Mouse (Mus musculus) liver, embryonic 12.5 days (tissue): Measurements from ENCODE around the gene Ackr1. TPM values are rescaled to one million over a fixed set of nuclear protein-coding genes. Genes with fewer than 3 reads are reported as not detected.

Experiments used
- ATAC-seq: fragments of 200-750 bp; cut with Nextera tagmentation; 2 replicates; pipeline ENCODE4 v1.8.0; 2017; ENCODE audit warnings: moderate number of reproducible peaks, mild to moderate bottlenecking, moderate library complexity
- H3K27ac ChIP-seq: fragments of 300-500 bp; sonication (generic); 2 replicates; pipeline ENCODE4 v1.5.1; 2016; ENCODE audit warnings: mild to moderate bottlenecking
- H3K27me3 ChIP-seq: fragments of 300-500 bp; sonication (generic); replicated peaks from 2 replicates; pipeline ENCODE4 v1.6.1; 2016; ENCODE audit warnings: mild to moderate bottlenecking, moderate library complexity
- H3K36me3 ChIP-seq: fragments of 300-500 bp; sonication (generic); 2 replicates; pipeline ENCODE4 v1.6.1; 2016; ENCODE audit warnings: mild to moderate bottlenecking, moderate library complexity
- H3K4me1 ChIP-seq: fragments of 300-500 bp; sonication (generic); 2 replicates; pipeline ENCODE4 v1.6.1; 2016
- H3K4me2 ChIP-seq: fragments of 300-500 bp; sonication (generic); 2 replicates; pipeline ENCODE4 v1.6.1; 2016; ENCODE audit warnings: mild to moderate bottlenecking, moderate library complexity
- H3K4me3 ChIP-seq: fragments of 300-500 bp; sonication (generic); 2 replicates; pipeline ENCODE4 v1.5.1; 2016; ENCODE audit warnings: mild to moderate bottlenecking, moderate library complexity
- H3K9ac ChIP-seq: fragments of 300-500 bp; sonication (generic); 2 replicates; pipeline ENCODE4 v1.6.1; 2016; ENCODE audit warnings: mild to moderate bottlenecking, moderate library complexity
- H3K9me3 ChIP-seq: fragments of 300-500 bp; sonication (generic); replicated peaks from 2 replicates; pipeline ENCODE4 v1.6.1; 2016; ENCODE audit warnings: mild to moderate bottlenecking, moderate library complexity
- WGBS: fragments of 180-500 bp; shearing (Covaris S2); methylation state at CpG from one replicate; pipeline ENCODE4 v1.1.7; 2016; ENCODE audit not compliant: insufficient replicate concordance; 5-methylcytosine and 5-hydroxymethylcytosine counted together
- polyA plus RNA-seq: library from polyadenylated mRNA; unstranded; fragments of >200 nt; fragmentation: Nextera tagmentation; extraction: Ambion mirVana; gene quantifications from 2 replicates; pipeline ENCODE4 v1.2.1, GENCODE M21; 2016

Gene Ackr1
- polyA plus RNA-seq, 1 experiment from 2014 or later: 54.2 TPM

DNA sequence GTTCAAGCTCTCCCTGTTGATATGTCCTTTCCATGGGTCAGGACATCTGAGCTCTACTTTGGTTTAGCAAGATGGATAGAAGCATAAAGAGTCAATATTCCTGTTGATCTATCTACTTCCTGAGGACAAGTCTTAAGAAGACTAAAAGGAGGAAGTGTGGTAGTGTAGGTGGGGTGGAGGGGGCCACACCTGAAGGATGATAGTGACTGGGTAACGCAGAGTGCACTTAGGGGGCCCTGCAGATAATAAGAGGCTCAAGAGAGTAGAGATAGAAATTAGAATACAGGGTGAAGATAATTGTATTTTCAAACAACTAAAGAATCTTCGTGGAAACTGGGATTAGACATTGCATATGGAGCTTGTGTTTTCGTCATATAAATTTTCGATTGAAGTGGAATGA, 11.6 kb upstream of the Ackr1 start:
- ATAC-seq: no peak
- Histone ChIP-seq H3K4me2 (0 out of 2 replicates have a peak overlapping the region, but pooled peaks have one; percentile 6), H3K27ac (no peak overlapping the region), H3K4me3 (no peak overlapping the region), H3K27me3 (peaks cover 7% of the 10 kb centered on the region; the same call in 1 of the 2 replicates), H3K36me3 (no peaks in the 10 kb centered on the region), H3K9ac (peak overlapping the region; percentile 47; the same call in 1 of the 2 replicates), H3K9me3 (no peaks in the 10 kb centered on the region), H3K4me1 (peaks cover 49% of the 10 kb centered on the region)
- WGBS: 59% methylated on average over 4 of the region's 4 CpGs

GRCm38 (mm10) chr1:173343934-173344333, 10.4 kb upstream of the Ackr1 start:
- Histone ChIP-seq H3K4me2 (no peak overlapping the region), H3K4me1 (peaks cover 45% of the 10 kb centered on the region), H3K27ac (no peak overlapping the region), H3K36me3 (no peaks in the 10 kb centered on the region), H3K27me3 (peaks cover 7% of the 10 kb centered on the region; the same call in 1 of the 2 replicates), H3K9ac (no peak overlapping the region), H3K4me3 (no peak overlapping the region), H3K9me3 (no peaks in the 10 kb centered on the region)
- no peak for ATAC-seq
- 75% methylated on average over 3 of the region's 3 CpGs for WGBS

DNA sequence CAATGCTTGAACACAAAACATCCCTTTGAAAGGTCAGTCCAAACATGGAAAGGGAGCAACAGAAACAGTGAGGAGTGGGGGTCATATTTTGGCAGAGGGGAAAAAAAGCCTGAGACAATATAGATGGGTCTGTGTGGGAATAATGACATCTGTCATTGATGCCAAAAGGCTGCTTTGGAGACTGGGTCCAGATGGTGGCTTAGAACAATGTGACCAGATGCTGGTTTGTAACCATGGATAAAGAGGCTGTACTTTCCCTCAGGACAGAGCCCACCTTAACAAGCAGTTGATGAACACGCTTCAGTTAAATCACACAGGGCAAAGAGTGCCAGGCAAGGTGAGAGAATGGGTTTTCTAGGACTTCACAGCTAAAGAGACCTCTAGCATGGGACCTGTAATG, 8.9 kb upstream of the Ackr1 start:
- H3K9me3 ChIP-seq: no peaks in the 10 kb centered on the region
- H3K9ac ChIP-seq: no peak overlapping the region
- H3K4me1 ChIP-seq: peaks cover 43% of the 10 kb centered on the region
- no peak overlapping the region for H3K4me3 ChIP-seq
- 76% methylated on average over 1 of the region's 1 CpGs for WGBS
- no peak overlapping the region for H3K4me2 ChIP-seq
- H3K36me3 ChIP-seq: no peaks in the 10 kb centered on the region
- H3K27me3 ChIP-seq: peaks cover 4% of the 10 kb centered on the region; the same call in 1 of the 2 replicates
- ATAC-seq: no peak
- H3K27ac ChIP-seq: no peak overlapping the region

DNA sequence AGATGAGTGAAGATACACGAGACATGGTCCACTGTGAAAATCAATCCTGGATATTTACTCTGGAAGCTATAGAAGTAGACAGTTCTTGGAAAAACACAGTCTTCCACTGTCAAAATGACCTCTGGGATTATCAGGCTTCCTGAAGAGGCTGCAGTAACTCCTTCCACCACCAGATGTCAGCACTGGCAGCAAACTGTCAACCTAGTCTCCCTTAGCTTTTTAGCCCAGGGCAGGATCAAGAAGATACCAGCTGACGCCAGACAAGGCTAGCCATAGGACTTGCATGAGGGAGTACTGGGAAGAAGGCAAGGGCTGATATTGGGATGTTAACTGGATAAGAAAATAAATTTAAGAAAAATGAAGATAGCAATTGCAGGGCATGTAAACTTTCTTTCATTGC, 6.0 kb upstream of the Ackr1 start:
- H3K4me3 ChIP-seq: no peak overlapping the region
- peak; percentile 68 for ATAC-seq
- H3K9ac ChIP-seq: no peak overlapping the region
- no peaks in the 10 kb centered on the region for H3K9me3 ChIP-seq
- 6% methylated on average over 2 of the region's 2 CpGs for WGBS
- no peak overlapping the region for H3K27ac ChIP-seq
- no peak overlapping the region for H3K4me2 ChIP-seq
- H3K4me1 ChIP-seq: peaks cover 49% of the 10 kb centered on the region
- no peaks in the 10 kb centered on the region for H3K27me3 ChIP-seq
- no peaks in the 10 kb centered on the region for H3K36me3 ChIP-seq

GRCm38 (mm10) chr1:173337008-173337407, 3.5 kb upstream of the Ackr1 start:
- Histone ChIP-seq H3K4me2 (no peak overlapping the region), H3K36me3 (no peaks in the 10 kb centered on the region), H3K4me3 (no peak overlapping the region), H3K9me3 (no peaks in the 10 kb centered on the region), H3K4me1 (peaks cover 73% of the 10 kb centered on the region), H3K27ac (no peak overlapping the region), H3K27me3 (no peaks in the 10 kb centered on the region), H3K9ac (no peak overlapping the region)
- 91% methylated on average over 10 of the region's 10 CpGs for WGBS
- ATAC-seq: no peak

- 0 out of 2 replicates have a peak overlapping the region, but pooled peaks have one; percentile 87 for H3K9ac ChIP-seq
Observed at GRCm38 (mm10) chr1:173335903-173336302, 2.4 kb upstream of the Ackr1 start.

GRCm38 (mm10) chr1:173332418-173332817, 1.1 kb downstream of the Ackr1 start:
- peak overlapping the region; percentile 87 for H3K9ac ChIP-seq
- peaks cover 97% of the 10 kb centered on the region for H3K4me1 ChIP-seq
- no peaks in the 10 kb centered on the region for H3K9me3 ChIP-seq
- WGBS: 71% methylated on average over 5 of the region's 5 CpGs
- peak overlapping the region; percentile 73 for H3K4me2 ChIP-seq
- peak overlapping the region; percentile 97 for H3K27ac ChIP-seq
- no peak for ATAC-seq
- peaks cover 3% of the 10 kb centered on the region; the same call in 1 of the 2 replicates for H3K36me3 ChIP-seq
- H3K4me3 ChIP-seq: peak overlapping the region; percentile 67
- no peaks in the 10 kb centered on the region for H3K27me3 ChIP-seq

More at GRCm38 (mm10) chr1:173335903-173336302, 2.4 kb upstream of the Ackr1 start:
- Histone ChIP-seq H3K4me3 (no peak overlapping the region), H3K27me3 (no peaks in the 10 kb centered on the region), H3K27ac (peak overlapping the region; percentile 97), H3K36me3 (no peaks in the 10 kb centered on the region), H3K4me1 (peaks cover 76% of the 10 kb centered on the region), H3K9me3 (no peaks in the 10 kb centered on the region), H3K4me2 (peak overlapping the region; percentile 73)
- WGBS: 65% methylated on average over 11 of the region's 11 CpGs
- no peak for ATAC-seq

DNA sequence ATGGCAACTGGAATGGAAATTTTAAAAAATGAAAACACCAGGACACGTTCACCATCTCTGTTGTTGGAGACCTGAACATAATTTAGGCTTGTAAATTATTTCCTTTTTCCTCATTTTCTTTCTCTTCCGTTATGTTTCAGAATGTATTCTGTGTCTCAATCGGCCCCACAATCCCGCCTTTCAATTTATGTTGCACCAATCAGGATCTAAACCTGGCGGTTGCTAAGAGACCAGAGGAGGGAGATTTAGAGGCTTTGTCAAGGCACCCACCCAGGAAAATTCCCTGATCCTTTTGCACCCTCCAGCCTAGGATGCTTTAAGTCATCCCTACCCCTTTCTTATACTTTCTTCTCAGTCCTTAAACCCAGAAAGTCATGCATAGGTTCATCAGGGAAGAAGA, 3.8 kb downstream of the Ackr1 start:
- 56% methylated on average over 5 of the region's 5 CpGs for WGBS
- peak overlapping the region; percentile 97 for H3K27ac ChIP-seq

GRCm38 (mm10) chr1:173329185-173329584, 4.4 kb downstream of the Ackr1 start:
- Histone ChIP-seq H3K27ac (peak overlapping the region; percentile 97), H3K4me1 (peaks cover 96% of the 10 kb centered on the region)

More for the DNA sequence above, 3.8 kb downstream of the Ackr1 start:
- Histone ChIP-seq H3K4me1 (peaks cover 98% of the 10 kb centered on the region), H3K36me3 (peaks cover 3% of the 10 kb centered on the region), H3K27me3 (no peaks in the 10 kb centered on the region), H3K9ac (peak overlapping the region; percentile 87), H3K4me3 (peak overlapping the region; percentile 67), H3K4me2 (peak overlapping the region; percentile 73), H3K9me3 (no peaks in the 10 kb centered on the region)
- no peak for ATAC-seq

DNA sequence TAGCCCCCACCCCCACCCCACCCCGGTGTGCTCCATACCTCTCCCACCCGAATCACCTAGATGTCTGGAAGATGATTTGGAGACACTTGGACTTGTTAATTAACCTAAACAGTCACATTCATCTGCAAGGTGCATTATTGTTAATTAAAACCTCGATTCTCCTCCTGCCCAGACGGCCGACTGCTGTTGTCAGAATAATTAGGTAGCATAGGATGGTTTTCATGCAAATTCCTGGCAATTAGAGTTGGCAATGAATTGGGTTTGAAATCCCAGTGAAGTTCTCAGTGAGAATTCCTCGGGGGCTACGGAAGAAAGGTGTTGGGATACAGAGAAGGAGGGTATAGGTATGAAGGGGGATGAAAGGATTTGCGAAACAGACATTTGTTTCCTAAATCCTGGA, 5.1 kb downstream of the Ackr1 start:
- no peak for ATAC-seq
- Histone ChIP-seq H3K27me3 (no peaks in the 10 kb centered on the region), H3K9me3 (no peaks in the 10 kb centered on the region), H3K4me2 (peak overlapping the region; percentile 73), H3K36me3 (peaks cover 3% of the 10 kb centered on the region), H3K4me3 (peak overlapping the region; percentile 67), H3K9ac (peak overlapping the region; percentile 87), H3K4me1 (peaks cover 89% of the 10 kb centered on the region), H3K27ac (peak overlapping the region; percentile 97)
- 77% methylated on average over 8 of the region's 8 CpGs for WGBS

More at GRCm38 (mm10) chr1:173329185-173329584, 4.4 kb downstream of the Ackr1 start:
- Histone ChIP-seq H3K4me3 (peak overlapping the region; percentile 67), H3K36me3 (peaks cover 3% of the 10 kb centered on the region), H3K9ac (peak overlapping the region; percentile 87), H3K4me2 (peak overlapping the region; percentile 73), H3K9me3 (no peaks in the 10 kb centered on the region), H3K27me3 (no peaks in the 10 kb centered on the region)
- peak; percentile 49 for ATAC-seq
- 5% methylated on average over 4 of the region's 4 CpGs for WGBS

DNA sequence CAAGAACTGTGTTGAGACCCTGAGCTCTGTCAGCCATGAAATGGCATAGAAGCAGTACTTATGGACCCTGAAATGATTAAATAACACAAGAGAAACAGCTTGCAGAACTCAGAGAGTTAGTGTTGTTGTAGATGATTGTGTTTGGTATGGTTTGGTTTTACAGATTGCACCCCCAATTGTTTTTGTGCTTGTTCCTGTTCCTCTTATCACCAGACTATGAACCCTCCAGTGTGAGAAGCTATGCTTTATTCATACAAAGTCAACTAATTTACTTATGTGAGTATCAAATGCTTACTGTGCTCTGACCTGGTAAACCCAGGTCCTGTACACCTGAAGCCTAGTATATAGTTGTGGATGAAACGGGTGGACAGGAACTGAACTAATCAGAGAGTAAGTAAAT, 7.0 kb downstream of the Ackr1 start:
- Histone ChIP-seq H3K9ac (no peak overlapping the region), H3K27me3 (0 out of 2 replicates have a peak, but pooled peaks cover 7% of the 10 kb centered on the region), H3K27ac (peak overlapping the region; percentile 34), H3K4me1 (peaks cover 71% of the 10 kb centered on the region), H3K4me3 (no peak overlapping the region), H3K36me3 (peaks cover 3% of the 10 kb centered on the region), H3K4me2 (0 out of 2 replicates have a peak overlapping the region, but pooled peaks have one; percentile 3), H3K9me3 (no peaks in the 10 kb centered on the region)
- 48% methylated on average over 1 of the region's 1 CpGs for WGBS
- no peak for ATAC-seq

DNA sequence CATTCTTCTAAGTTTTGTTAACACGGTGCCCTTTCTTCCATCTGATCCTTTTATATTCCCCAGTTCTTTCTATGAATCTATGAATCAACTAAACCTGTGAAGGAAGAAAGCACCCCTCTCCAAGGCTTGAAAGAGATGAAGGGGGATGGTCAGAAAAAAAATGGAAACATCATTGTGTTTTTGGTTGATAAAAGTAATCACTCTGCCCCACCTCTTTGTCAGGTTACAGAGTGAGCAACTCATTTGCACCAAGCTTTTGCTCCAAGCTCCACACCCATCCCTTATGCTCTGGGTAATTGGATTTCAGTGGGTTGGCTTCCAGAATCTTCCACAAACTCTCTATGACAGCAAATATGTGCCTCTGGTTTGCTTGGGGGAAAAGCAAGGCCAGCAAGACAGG, 8.2 kb downstream of the Ackr1 start:
- no peak overlapping the region for H3K4me3 ChIP-seq
- 83% methylated on average over 1 of the region's 1 CpGs for WGBS
- H3K9ac ChIP-seq: 0 out of 2 replicates have a peak overlapping the region, but pooled peaks have one; percentile 10
- H3K36me3 ChIP-seq: no peaks in the 10 kb centered on the region; the same call in 1 of the 2 replicates
- H3K27me3 ChIP-seq: 0 out of 2 replicates have a peak, but pooled peaks cover 13% of the 10 kb centered on the region
- peaks cover 60% of the 10 kb centered on the region for H3K4me1 ChIP-seq
- peak; percentile 53; the same call in 1 of the 2 replicates for ATAC-seq
- peak overlapping the region; percentile 32 for H3K4me2 ChIP-seq
- peak overlapping the region; percentile 29 for H3K27ac ChIP-seq
- no peaks in the 10 kb centered on the region for H3K9me3 ChIP-seq
